Mouse (Mus musculus) right cerebral cortex, postnatal 14 days (tissue): ENCODE data around the gene Reps1.

ENCODE experiments used
- DNase-seq: peaks from one replicate; pipeline ENCODE4 v3.0.0; 2022

Gene Reps1

GRCm38 (mm10) chr10:18147224-18147623 is 91.6 kb downstream of the Reps1 start:
- DNase-seq = no peak

- DNase-seq = no peak
Measured at GRCm38 (mm10) chr10:18162435-18162971, 106.8 kb downstream of the Reps1 start.
